Mouse (Mus musculus) cerebellum, adult 9-11 months (tissue): ENCODE results near the gene Gabpa.

ENCODE experiments used
- DNase-seq: peaks from one replicate; pipeline ENCODE4 v3.0.0; 2022

Gabpa gene

GRCm38 (mm10) chr16:84873805-84874204, 39.1 kb downstream of the Gabpa start:
- DNase-seq: no peak

GRCm38 (mm10) chr16:84875012-84875717, 40.4 kb downstream of the Gabpa start:
- DNase-seq: peak; percentile 28

- no peak for DNase-seq
Observed at GRCm38 (mm10) chr16:84875718-84876035, 41.0 kb downstream of the Gabpa start.

GRCm38 (mm10) chr16:84876082-84876481, 41.4 kb downstream of the Gabpa start:
- DNase-seq: no peak

GRCm38 (mm10) chr16:84879146-84879545, 44.4 kb downstream of the Gabpa start:
- peak; percentile 71 for DNase-seq

GRCm38 (mm10) chr16:84881168-84881567, 46.4 kb downstream of the Gabpa start:
- no peak for DNase-seq

- no peak for DNase-seq
Observed at GRCm38 (mm10) chr16:84881754-84882321, 47.1 kb downstream of the Gabpa start.

- DNase-seq: no peak
Observed at GRCm38 (mm10) chr16:84884572-84884971, 49.8 kb downstream of the Gabpa start.

GRCm38 (mm10) chr16:84902995-84903394, 68.3 kb downstream of the Gabpa start:
- no peak for DNase-seq

GRCm38 (mm10) chr16:84911477-84912165, 76.9 kb downstream of the Gabpa start:
- DNase-seq: no peak
